1 mouse cellular context compared by ENCODE assay signal in genomic region chr9:53669680-53670219, GRCm38 (mm10).
A peak's percentile ranks its signal among the peaks of the same experiment; 100 is the strongest.
TF ChIP-seq lines count a peak whose summit lies in the region.

Cul5 (minus strand) TSS chr9:53670014.

TF ChIP-seq in MEL, 35 proteins besides CTCF, POLR2A, EP300 and RAD21 (continued from another document):
- no peak for TF ChIP-seq ZC3H11A (IDR thresholded peaks at IDR 0.05; ENCODE audit: low read depth, low read length)
- no peak for TF ChIP-seq MAFK (IDR thresholded peaks at IDR 0.05; ENCODE audit: borderline replicate concordance, low read depth, low read length)
- no peak for TF ChIP-seq MEF2A (IDR thresholded peaks at IDR 0.05; ENCODE audit: extremely low read depth, insufficient replicate concordance, low read depth, low read length, poor library complexity, severe bottlenecking)
- no peak for TF ChIP-seq MYC (IDR thresholded peaks at IDR 0.05; ENCODE audit: low read depth, low read length)
- no peak for TF ChIP-seq MAZ (IDR thresholded peaks at IDR 0.05; ENCODE audit: low read depth, low read length)
- no peak for TF ChIP-seq POLR2AphosphoS2 (IDR thresholded peaks at IDR 0.05; ENCODE audit: low read length)
- TF ChIP-seq NRF1 (IDR thresholded peaks at IDR 0.05; ENCODE audit: insufficient read depth, low read depth, low read length, poor library complexity, severe bottlenecking), result no peak
- TF ChIP-seq TCF12 (IDR thresholded peaks at IDR 0.05; ENCODE audit: low read depth, low read length), result 0 out of 2 replicates have a peak, but pooled peaks have one; percentile 25
- TF ChIP-seq GABPA (IDR thresholded peaks at IDR 0.05; ENCODE audit: low read depth, low read length), result no peak
- peak; percentile 48 for TF ChIP-seq GATA1 (IDR thresholded peaks at IDR 0.05; ENCODE audit: low read depth, low read length)
